Mouse (Mus musculus): ENCODE results near the gene Gm4969.
"Not testable (repeated sequence)": the region's sequence is repeated elsewhere in the genome, so short reads cannot be mapped to it uniquely, and the experiment has no call there.

Gm4969 gene

DNA sequence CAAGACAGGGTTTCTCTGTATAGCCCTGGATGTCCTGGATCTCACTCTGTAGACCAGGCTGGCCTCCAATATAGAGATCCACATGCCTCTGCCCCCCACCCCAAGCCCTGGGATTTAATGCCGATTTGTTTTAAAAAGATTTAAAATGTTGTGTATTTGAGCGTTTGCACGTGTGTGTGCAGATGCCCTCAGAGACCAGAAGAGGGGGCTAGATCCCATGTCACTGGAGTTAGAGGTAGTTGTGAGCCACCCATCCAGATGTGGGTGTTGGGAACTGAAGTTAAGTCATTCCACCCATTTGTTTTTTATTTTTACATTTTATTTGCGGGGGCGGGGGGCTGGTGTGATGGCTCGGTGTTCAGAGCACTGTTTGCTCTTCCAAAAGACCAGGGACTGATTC is 43.7 kb downstream of the Gm4969 start:
- DNase-seq (ENCODE audit: extremely low read depth, low read depth, low spot score) = no peak

- no peak for DNase-seq (ENCODE audit: extremely low read depth, low read depth, low spot score)
Measured at GRCm38 (mm10) chr7:19073504-19073903, 44.7 kb downstream of the Gm4969 start.

- DNase-seq (ENCODE audit: extremely low read depth, low read depth, low spot score) = not testable (repeated sequence)
Measured at GRCm38 (mm10) chr7:19071024-19071423, 47.1 kb downstream of the Gm4969 start.

GRCm38 (mm10) chr7:19069500-19069899 is 48.7 kb downstream of the Gm4969 start:
- DNase-seq (ENCODE audit: extremely low read depth, low read depth, low spot score) = no peak

- no peak for DNase-seq (ENCODE audit: extremely low read depth, low read depth, low spot score)
Measured at GRCm38 (mm10) chr7:19068707-19069106, 49.5 kb downstream of the Gm4969 start.

DNA sequence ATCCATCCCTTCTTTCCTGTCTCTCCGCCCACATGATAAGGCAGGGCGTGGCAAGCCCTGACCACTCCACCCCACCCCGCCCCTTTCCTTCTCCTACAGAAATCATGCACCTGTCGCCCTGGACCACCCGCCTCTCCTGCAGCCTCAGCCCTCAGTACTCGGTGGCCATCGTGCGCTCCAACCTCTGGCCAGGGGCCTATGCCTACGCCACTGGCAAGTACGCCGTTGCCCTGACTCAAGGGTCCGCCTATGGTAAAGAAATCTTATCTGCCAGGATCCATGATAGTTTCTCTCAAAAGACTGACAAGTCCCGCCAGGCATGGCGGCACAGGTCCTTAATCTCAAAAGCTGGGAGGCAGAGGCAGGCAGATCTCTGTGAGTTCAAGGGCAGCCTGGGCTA is 50.2 kb downstream of the Gm4969 start:
- DNase-seq (ENCODE audit: extremely low read depth, low read depth, low spot score) = no peak

DNA sequence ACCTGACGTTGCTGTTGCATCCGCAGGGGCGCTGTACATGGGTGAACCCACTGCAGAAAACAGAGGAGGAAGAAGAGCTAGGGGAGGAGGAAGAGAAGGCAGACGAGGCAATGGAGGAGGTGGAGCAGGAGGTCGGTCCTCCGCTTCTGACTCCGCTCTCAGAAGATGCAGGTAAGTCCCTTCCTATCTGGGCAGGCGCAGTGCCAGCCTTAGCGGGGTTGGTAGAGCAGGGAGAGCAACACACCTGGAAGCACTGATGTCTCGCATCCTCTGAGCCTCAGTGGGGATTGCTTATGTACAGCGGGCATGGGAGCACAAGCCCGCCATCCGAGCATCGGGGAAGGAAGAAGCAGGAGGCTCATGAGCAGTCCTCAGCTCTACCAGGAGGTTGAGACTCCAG is 51.1 kb downstream of the Gm4969 start:
- no peak for DNase-seq (ENCODE audit: extremely low read depth, low read depth, low spot score)

- no peak for DNase-seq (ENCODE audit: extremely low read depth, low read depth, low spot score)
Measured at GRCm38 (mm10) chr7:19065896-19066295, 52.3 kb downstream of the Gm4969 start.

DNA sequence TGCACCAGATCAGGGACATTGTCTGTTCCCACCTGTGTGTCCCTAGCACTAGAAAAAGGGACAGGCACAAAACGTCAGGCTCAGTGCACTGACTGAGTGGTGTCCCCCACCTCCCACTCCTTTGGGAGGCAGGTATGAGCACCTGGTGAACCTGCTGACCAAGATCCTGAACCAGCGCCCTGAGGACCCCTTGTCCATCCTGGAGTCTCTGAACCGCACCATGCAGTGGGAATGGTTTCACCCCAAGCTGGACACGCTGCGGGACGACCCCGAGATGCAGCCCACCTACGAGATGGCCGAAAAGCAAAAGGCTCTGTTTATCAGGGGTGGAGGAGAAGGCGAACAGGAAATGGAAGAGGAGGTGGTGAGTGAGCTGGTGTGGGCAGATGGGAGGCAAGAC is 60.8 kb downstream of the Gm4969 start:
- no peak for DNase-seq (ENCODE audit: extremely low read depth, low read depth, low spot score)

GRCm38 (mm10) chr7:19055108-19055507 is 63.1 kb downstream of the Gm4969 start:
- DNase-seq (ENCODE audit: extremely low read depth, low read depth, low spot score) = no peak

DNA sequence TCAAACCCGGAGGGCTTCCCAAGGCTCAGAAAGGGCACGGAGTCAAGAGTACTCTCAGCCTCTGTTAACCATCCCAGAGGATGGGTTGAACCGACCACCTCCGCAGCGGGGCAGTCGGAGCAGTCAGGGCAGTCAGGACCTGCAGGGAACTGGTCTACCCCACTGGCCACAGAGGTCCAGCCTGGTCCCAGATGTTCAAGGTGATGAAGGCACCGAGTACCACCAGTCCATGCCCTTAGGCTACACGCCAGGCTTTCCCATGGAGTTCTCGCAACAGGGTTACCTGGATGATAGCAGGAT is 63.4 kb downstream of the Gm4969 start:
- no peak for DNase-seq (ENCODE audit: extremely low read depth, low read depth, low spot score)

DNA sequence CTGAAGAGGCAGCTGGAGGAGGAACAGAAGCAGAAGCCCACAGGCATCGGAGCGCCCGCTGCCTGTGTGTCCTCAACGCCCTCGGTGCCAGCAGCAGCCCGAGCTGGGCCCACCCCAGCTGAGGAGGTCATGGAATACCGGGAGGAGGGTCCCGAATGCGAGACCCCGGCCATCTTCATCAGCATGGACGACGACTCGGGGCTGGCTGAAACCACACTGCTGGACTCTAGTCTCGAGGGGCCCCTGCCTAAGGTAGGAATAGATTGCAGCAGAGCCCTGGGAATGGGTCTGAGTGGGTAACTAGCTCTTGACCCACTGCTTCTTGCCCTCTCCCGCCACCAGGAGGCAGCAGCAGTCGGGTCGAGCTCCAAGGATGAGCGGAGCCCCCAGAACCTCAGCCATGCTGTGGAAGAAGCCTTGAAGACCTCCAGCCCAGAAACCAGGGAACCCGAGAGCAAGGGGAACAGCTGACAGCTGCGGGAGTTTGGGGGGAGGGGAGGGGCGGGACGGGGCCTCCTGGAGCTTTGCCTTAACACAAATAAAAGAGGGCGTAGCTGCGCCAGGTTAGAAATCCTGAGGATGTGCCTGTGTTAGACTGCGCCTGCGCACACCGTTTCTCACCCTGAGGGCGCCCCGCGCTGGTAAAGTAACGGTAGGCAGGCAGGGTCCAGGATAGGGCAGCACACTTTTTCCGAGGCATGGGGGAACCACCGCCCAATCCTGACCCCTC is 64.0 kb downstream of the Gm4969 start, which contains the start of gene Rsph6a:
Gene Rsph6a, plus strand, starts transcription at position 644 of the 730 bp plus-strand sequence.
- DNase-seq (ENCODE audit: extremely low read depth, low read depth, low spot score) = no peak

DNA sequence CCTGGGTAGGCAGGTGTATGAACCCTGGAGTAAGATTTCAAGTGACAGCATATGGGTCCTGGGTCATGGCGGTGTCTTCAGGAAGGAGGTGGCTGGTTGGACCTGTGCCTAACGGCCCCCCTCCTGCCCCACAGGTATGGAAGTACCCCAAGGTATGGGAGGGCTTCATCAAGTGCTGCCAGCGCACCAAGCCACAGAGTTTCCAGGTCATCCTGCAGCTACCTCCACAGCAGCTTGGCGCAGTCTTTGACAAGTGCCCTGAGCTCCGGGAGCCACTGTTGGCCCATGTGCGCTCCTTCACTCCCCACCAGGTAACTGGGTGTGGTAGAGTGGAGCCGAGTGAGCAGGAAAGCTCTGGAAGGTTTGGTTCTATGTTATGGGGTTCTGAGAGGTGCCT is 65.0 kb downstream of the Gm4969 start:
- no peak for DNase-seq (ENCODE audit: extremely low read depth, low read depth, low spot score)

- no peak for DNase-seq (ENCODE audit: extremely low read depth, low read depth, low spot score)
Measured at GRCm38 (mm10) chr7:19052345-19053135, 65.6 kb downstream of the Gm4969 start.

DNA sequence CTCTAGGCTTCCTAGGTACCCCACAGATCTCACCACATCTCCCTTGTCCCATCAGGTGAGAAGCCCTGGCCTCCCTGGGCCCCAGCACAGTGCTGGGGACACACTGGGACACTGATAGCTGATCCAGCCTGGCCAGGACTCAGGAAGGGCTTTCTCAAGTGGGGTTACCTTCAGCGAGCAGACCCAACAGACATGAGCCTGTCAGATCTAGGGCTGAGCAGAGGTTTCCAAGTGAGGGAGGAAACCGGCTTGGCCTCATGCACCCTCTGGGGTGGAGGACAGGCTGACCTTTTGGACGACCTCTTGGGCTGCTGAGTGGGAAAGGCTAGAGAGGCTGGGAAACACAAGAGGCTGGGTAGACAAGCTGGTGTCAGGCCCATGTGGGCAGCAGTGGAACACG is 67.0 kb downstream of the Gm4969 start:
- DNase-seq (ENCODE audit: extremely low read depth, low read depth, low spot score) = no peak

- no peak for DNase-seq (ENCODE audit: extremely low read depth, low read depth, low spot score)
Measured at GRCm38 (mm10) chr7:19050172-19050571, 68.0 kb downstream of the Gm4969 start.

DNA sequence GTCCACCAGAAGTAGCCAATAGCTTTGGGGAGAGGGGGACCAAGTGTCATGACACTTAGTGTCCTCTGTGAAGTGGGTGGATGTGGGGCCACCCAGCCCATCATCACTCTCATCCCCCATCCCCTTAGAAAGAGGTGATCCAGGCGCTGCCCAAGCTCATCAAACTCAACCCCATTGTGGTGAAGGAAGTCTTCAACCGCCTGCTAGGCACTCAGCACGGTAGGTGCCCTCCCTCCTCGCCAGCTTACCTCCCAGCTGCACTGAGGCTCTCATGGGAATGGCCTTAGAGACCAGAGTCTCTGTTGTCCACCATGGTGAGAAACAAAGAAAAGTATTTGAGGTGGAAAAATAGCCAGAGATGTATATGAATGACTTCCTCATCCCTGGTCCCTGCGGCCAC is 68.9 kb downstream of the Gm4969 start:
- DNase-seq (ENCODE audit: extremely low read depth, low read depth, low spot score) = no peak
